Mouse (Mus musculus) embryonic facial prominence, embryonic 13.5 days (tissue): ENCODE data around the gene Pak6. TPM values are rescaled to one million over a fixed set of nuclear protein-coding genes. Genes with fewer than 3 reads are reported as not detected.
A peak's percentile ranks its signal among the peaks of the same experiment; 100 is the strongest.

Source experiments
- ATAC-seq: fragments of 200-750 bp; cut with Nextera tagmentation; 2 replicates; pipeline ENCODE4 v1.8.0; 2017; ENCODE audit warnings: low read depth; ENCODE audit not compliant: insufficient number of reproducible peaks, insufficient read depth, low FRiP score, low TSS enrichment
- H3K27ac ChIP-seq: fragments of 300-500 bp; sonication (generic); 2 replicates; pipeline ENCODE4 v1.5.1; 2015; ENCODE audit warnings: moderate library complexity, mild to moderate bottlenecking, inconsistent platforms
- H3K27me3 ChIP-seq: fragments of 300-500 bp; sonication (generic); 2 replicates; pipeline ENCODE4 v1.6.1; 2015; ENCODE audit warnings: mild to moderate bottlenecking, inconsistent platforms
- H3K36me3 ChIP-seq: fragments of 300-500 bp; sonication (generic); 2 replicates; pipeline ENCODE4 v1.6.1; 2015; ENCODE audit warnings: mild to moderate bottlenecking, inconsistent platforms
- H3K4me1 ChIP-seq: fragments of 300-500 bp; sonication (generic); 2 replicates; pipeline ENCODE4 v1.6.1; 2015; ENCODE audit warnings: inconsistent platforms
- H3K4me2 ChIP-seq: fragments of 300-500 bp; sonication (generic); 2 replicates; pipeline ENCODE4 v1.6.1; 2015; ENCODE audit warnings: moderate library complexity, mild to moderate bottlenecking, inconsistent platforms
- H3K4me3 ChIP-seq: fragments of 300-500 bp; sonication (generic); 2 replicates; pipeline ENCODE4 v1.5.1; 2015; ENCODE audit warnings: mild to moderate bottlenecking, inconsistent platforms
- H3K9ac ChIP-seq: fragments of 300-500 bp; sonication (generic); 2 replicates; pipeline ENCODE4 v1.6.1; 2015; ENCODE audit warnings: mild to moderate bottlenecking, inconsistent platforms
- H3K9me3 ChIP-seq: fragments of 300-500 bp; sonication (generic); 2 replicates; pipeline ENCODE4 v1.6.1; 2016; ENCODE audit warnings: inconsistent platforms
- WGBS: fragments of 180-500 bp; shearing (Covaris S2); methylation state at CpG from one replicate; pipeline ENCODE4 v1.1.7; 2015; ENCODE audit warnings: mixed read lengths; 5-methylcytosine and 5-hydroxymethylcytosine counted together
- polyA plus RNA-seq: library from polyadenylated mRNA; unstranded; fragments of >200 nt; fragmentation: Nextera tagmentation; extraction: Ambion mirVana; gene quantifications from 2 replicates; pipeline ENCODE4 v1.2.1, GENCODE M21; 2015

Pak6 gene
- polyA plus RNA-seq, 1 experiment from 2014 or later: 2.2 TPM

DNA sequence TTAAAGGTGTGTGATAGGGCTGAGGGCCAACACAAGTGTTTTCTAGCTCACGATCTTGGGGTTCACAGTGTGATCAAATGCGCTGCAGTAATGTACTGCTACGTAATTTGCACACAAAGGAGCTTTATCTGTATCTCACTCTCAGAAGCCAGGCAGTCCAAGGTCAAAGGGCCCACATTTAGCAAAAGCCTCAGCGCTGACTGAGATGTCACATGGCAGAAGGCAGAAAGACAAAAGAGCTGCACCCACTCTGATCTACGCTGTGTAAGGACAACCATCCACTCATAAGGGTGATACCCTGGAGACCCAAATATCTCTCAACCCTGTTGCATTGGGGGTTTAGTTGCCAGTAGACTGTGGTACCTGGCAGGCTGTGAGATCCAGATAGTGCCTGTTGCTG lies 4.1 kb downstream of the Pak6 start:
- peaks cover 31% of the 10 kb centered on the region for H3K27me3 ChIP-seq
- no peak overlapping the region for H3K9ac ChIP-seq
- WGBS: 73% methylated on average over 5 of the region's 5 CpGs
- no peak overlapping the region for H3K4me2 ChIP-seq
- H3K4me1 ChIP-seq: peaks cover 33% of the 10 kb centered on the region
- H3K36me3 ChIP-seq: no peaks in the 10 kb centered on the region
- no peak overlapping the region for H3K27ac ChIP-seq
- ATAC-seq: no peak
- H3K9me3 ChIP-seq: no peaks in the 10 kb centered on the region
- H3K4me3 ChIP-seq: no peak overlapping the region

DNA sequence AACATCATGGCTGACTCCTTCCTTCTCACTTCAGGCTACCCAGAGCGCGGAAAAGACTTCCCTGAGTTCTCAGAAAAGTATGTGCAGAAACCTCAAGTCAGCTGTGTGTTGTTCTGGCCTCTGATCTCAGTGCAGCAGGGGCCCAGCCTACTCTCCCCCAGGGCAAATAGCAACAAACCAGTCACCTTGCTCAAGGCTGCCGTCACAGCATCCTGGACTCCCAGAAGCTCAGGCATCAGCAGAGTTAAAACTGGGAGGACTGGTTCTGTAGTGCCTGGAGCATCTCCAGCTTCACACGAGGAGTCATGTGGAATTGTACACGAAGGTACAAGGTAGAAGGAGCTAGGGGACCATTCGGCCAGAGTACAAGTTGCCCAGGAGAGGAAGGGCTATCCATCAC lies 6.1 kb downstream of the Pak6 start:
- Histone ChIP-seq H3K4me2 (no peak overlapping the region), H3K9me3 (no peaks in the 10 kb centered on the region), H3K27ac (no peak overlapping the region), H3K27me3 (peaks cover 31% of the 10 kb centered on the region), H3K4me3 (no peak overlapping the region), H3K36me3 (no peaks in the 10 kb centered on the region), H3K4me1 (peaks cover 16% of the 10 kb centered on the region; the same call in 1 of the 2 replicates), H3K9ac (no peak overlapping the region)
- 33% methylated on average over 6 of the region's 6 CpGs for WGBS
- no peak for ATAC-seq

DNA sequence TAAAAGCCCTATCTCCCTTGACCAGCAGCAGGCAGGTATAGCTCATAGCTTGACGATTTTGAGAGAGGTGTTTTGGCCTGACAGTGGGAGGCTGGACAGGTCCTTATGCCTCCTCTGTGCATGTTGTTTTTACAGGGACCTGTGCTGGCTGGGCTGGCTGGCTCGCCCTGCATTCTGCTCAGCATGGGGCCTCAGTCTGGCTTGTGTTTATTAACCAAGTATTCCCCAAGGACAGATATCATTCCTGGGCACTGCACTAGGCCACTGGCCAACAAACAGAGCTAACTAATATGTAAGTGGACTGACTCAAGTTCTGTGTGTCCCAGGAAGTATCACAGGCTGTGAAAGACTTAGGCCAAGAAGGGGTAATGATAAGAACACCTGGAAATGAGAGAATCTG lies 6.7 kb downstream of the Pak6 start:
- Histone ChIP-seq H3K4me1 (peaks cover 20% of the 10 kb centered on the region; the same call in 1 of the 2 replicates), H3K27ac (no peak overlapping the region), H3K4me3 (no peak overlapping the region), H3K9ac (no peak overlapping the region), H3K27me3 (peaks cover 33% of the 10 kb centered on the region), H3K4me2 (no peak overlapping the region), H3K36me3 (no peaks in the 10 kb centered on the region), H3K9me3 (no peaks in the 10 kb centered on the region)
- ATAC-seq: no peak
- 34% methylated on average over 2 of the region's 2 CpGs for WGBS

DNA sequence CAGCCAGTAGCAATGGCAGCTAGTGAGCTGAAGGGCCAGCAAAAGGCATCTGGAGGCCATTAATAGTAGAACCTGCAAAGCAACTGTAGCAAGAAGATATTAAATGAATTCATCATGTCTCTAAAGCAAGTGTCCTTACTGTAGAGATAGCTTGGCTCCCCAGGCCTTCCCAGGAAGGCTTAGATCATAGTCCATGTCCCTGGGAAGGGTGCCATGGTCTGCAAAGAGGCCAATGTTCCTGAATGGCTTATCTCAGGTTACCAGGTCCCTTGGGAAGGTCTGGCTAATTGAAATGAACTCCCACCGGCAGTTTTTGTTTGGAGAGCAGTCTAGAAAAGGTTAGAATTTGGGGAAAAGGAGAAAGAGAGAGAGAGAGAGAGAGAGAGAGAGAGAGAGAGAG lies 8.6 kb downstream of the Pak6 start:
- WGBS: 39% methylated on average over 1 of the region's 1 CpGs
- H3K4me3 ChIP-seq: no peak overlapping the region
- no peak overlapping the region for H3K4me2 ChIP-seq
- H3K27me3 ChIP-seq: peaks cover 47% of the 10 kb centered on the region
- no peaks in the 10 kb centered on the region for H3K36me3 ChIP-seq
- H3K9me3 ChIP-seq: no peaks in the 10 kb centered on the region
- no peak overlapping the region for H3K27ac ChIP-seq
- H3K9ac ChIP-seq: no peak overlapping the region
- ATAC-seq: no peak
- H3K4me1 ChIP-seq: peaks cover 19% of the 10 kb centered on the region

DNA sequence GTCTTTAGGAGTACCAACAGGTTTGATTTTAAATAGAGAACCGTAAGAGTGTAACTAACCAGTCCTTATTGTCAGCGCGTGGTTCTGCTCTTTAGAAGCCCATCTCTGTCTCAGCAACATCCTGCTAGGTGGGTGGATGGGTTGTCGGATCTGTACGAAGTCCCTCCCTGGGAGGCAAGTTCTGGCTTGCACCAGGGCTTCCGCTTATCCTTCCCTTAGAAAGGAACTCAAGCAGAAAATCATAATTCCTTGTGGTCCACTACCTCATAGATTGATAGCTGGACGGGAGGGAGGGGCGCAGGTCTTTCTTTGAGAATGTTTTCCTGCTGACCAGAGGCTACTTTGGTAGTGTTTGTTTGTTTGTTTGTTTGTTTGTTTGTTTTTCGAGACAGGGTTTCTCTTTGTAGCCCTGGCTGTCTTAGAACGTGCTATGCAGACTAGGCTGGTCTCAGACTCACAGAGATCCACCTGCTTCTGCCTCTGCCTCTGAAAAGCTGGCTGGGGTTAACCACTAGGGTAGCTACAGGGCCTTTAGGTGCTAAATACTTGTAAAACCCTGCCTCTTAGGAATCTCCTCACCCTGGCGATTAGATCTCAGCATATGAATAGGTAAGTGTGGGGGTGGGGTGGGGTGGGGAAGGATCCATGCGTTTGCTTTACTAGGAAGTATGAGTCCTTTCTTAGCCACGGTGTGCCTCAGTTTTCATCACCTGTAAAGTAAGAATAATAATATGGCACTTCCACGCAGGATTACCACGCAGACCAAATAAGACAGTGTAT lies 10.8 kb downstream of the Pak6 start:
- H3K4me1 ChIP-seq: peaks cover 29% of the 10 kb centered on the region
- H3K27ac ChIP-seq: no peak overlapping the region
- H3K4me3 ChIP-seq: no peak overlapping the region
- WGBS: 27% methylated on average over 15 of the region's 15 CpGs
- ATAC-seq: no peak
- no peaks in the 10 kb centered on the region for H3K36me3 ChIP-seq
- H3K4me2 ChIP-seq: no peak overlapping the region
- peaks cover 68% of the 10 kb centered on the region for H3K27me3 ChIP-seq
- no peak overlapping the region for H3K9ac ChIP-seq
- H3K9me3 ChIP-seq: no peaks in the 10 kb centered on the region

DNA sequence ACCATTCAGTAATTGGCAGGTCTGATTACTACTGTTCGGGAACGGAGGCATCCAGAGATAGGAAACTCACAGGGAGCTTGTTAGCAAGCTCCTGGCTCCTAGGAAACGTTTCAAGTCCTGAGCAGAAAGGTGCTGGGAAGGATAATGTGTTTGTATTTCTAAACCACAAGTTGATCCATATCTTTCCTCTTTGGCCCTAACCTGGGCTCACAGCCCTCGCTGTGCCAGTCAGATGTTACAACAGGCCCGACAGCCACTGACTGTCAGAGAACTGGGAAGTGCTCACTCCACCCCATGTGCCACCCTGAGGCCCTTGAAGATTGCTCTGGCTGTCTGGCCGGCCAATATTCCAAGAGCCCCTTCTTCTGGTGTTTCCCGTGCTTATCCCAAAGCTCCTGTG lies 11.4 kb downstream of the Pak6 start:
- 18% methylated on average over 7 of the region's 7 CpGs for WGBS
- Histone ChIP-seq H3K27ac (no peak overlapping the region), H3K4me3 (no peak overlapping the region), H3K36me3 (no peaks in the 10 kb centered on the region), H3K9me3 (no peaks in the 10 kb centered on the region), H3K27me3 (peaks cover 75% of the 10 kb centered on the region), H3K9ac (no peak overlapping the region), H3K4me1 (peaks cover 23% of the 10 kb centered on the region), H3K4me2 (no peak overlapping the region)
- no peak for ATAC-seq

DNA sequence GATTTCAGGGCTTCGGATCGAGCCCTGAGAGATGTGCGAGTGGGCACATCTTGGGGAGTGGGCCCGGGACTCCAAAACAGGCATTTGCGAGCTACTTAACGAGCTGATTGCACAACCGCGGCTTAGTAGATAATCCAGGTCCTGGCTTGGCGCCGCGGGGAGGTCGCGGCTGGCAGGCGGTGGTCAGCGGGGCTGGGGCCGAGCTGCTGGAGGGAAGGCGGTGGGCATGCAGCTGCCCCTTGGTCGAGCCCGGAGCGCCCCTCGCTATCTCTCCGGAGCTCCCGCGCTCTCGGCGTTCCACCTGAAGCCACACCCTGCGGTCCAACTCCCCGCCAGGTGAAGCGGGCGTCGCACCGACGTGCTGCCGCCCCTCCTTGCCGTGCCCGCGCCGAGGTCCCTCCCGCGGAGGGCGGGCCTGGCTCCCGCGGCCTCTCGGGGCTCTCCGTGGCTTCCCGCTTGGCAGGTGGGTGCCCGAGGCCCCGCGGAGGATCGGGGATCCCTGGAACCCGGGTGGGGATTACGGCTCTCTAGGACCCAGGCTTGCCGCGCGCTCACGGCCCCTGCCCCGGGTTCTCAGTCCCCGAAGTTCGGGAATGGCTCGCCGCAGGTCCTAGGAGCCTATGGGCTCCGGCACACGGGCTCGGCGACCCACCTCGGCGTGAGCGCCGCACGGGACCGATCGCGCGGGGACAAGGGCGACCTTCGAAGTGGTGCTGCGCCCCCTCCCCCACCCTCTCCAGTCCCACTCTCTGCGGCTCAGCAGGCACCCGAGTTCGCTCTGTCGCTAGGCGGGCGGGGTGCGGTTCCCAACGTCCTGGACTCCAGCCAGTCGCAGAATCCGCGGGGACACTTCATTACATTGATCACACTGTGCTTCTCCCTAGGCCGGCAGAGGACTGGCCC lies 14.0 kb downstream of the Pak6 start:
- Histone ChIP-seq H3K4me3 (peak overlapping the region; percentile 56), H3K27me3 (peaks cover 80% of the 10 kb centered on the region), H3K4me1 (peaks cover 19% of the 10 kb centered on the region), H3K27ac (no peak overlapping the region), H3K9ac (peak overlapping the region; percentile 66), H3K4me2 (peak overlapping the region; percentile 95), H3K9me3 (no peaks in the 10 kb centered on the region), H3K36me3 (no peaks in the 10 kb centered on the region)
- WGBS: under 1% methylated on average over 89 of the region's 89 CpGs
- 0 out of 2 replicates have a peak, but pooled peaks have one; percentile 17 for ATAC-seq

DNA sequence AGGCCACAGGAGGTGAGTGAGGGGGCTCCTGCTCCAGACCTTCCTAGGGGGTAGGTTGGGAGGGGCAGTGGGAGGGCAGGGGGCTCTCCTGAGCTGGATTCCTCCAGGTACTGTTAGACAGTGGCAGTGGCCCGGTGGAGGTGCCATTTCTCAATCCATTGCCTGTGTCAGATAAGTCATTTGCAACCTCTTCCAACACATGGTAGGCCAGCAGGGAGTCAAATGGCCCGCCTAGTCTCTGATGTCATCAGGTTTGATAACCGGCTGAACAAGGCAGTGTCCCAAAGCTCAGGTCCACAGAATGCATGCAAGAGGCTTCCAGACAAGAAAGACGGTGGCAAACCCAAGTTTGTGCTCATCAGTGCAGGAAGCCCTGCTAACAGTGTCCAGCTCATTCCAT lies 14.7 kb downstream of the Pak6 start:
- 15% methylated on average over 4 of the region's 4 CpGs for WGBS
- no peaks in the 10 kb centered on the region for H3K9me3 ChIP-seq
- H3K4me2 ChIP-seq: peak overlapping the region; percentile 95
- ATAC-seq: no peak
- peaks cover 73% of the 10 kb centered on the region for H3K27me3 ChIP-seq
- H3K9ac ChIP-seq: peak overlapping the region; percentile 66; the same call in 1 of the 2 replicates
- peak overlapping the region; percentile 56 for H3K4me3 ChIP-seq
- peaks cover 23% of the 10 kb centered on the region for H3K4me1 ChIP-seq
- H3K27ac ChIP-seq: no peak overlapping the region
- no peaks in the 10 kb centered on the region for H3K36me3 ChIP-seq

DNA sequence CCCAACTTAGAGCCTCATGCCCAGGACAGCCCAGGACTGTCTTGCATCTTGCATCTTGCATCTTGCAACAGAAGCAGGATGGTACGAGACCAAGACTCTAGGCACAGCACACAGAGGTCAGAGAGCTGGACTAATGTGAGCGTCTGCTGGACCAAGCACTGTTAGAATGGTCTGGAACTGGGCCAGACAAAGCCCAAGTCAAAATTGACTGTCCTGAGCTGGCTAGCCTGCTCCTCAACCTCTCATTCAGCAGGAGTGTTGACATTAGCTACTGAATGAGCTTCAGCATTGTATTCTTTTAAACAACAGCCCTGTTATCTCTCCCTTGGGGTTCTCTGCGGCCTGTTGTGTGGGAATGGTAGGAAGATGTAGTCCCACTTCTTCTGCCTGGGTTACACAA lies 16.5 kb downstream of the Pak6 start:
- H3K4me2 ChIP-seq: no peak overlapping the region
- 86% methylated on average over 3 of the region's 3 CpGs for WGBS
- no peak overlapping the region for H3K9ac ChIP-seq
- H3K36me3 ChIP-seq: no peaks in the 10 kb centered on the region
- ATAC-seq: no peak
- H3K4me3 ChIP-seq: no peak overlapping the region
- no peak overlapping the region for H3K27ac ChIP-seq
- H3K4me1 ChIP-seq: peaks cover 18% of the 10 kb centered on the region
- H3K27me3 ChIP-seq: peaks cover 56% of the 10 kb centered on the region
- no peaks in the 10 kb centered on the region for H3K9me3 ChIP-seq

DNA sequence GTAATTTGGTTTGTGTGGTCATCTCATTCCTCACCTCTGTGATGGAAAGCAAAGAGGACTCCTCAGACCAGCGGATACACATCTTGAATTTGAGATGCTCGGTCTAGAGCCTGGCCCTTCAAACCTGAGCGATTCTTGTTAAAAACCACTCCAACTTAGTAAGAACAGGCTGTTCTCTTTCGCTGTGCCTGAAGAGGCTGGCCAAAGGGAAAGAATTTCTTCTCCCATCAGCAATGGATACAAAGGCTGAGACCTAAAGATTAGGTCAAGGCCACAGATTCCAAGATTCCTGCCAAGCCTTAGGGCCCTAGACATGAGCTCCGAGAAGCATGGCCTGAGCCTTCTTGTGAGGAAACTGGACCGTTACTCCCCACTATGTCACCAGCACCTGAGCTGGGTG lies 17.8 kb downstream of the Pak6 start:
- no peaks in the 10 kb centered on the region for H3K36me3 ChIP-seq
- H3K4me3 ChIP-seq: no peak overlapping the region
- no peak for ATAC-seq
- H3K4me1 ChIP-seq: peaks cover 17% of the 10 kb centered on the region
- no peaks in the 10 kb centered on the region for H3K9me3 ChIP-seq
- peaks cover 43% of the 10 kb centered on the region for H3K27me3 ChIP-seq
- WGBS: 89% methylated on average over 6 of the region's 6 CpGs
- H3K27ac ChIP-seq: no peak overlapping the region
- no peak overlapping the region for H3K9ac ChIP-seq
- H3K4me2 ChIP-seq: no peak overlapping the region

DNA sequence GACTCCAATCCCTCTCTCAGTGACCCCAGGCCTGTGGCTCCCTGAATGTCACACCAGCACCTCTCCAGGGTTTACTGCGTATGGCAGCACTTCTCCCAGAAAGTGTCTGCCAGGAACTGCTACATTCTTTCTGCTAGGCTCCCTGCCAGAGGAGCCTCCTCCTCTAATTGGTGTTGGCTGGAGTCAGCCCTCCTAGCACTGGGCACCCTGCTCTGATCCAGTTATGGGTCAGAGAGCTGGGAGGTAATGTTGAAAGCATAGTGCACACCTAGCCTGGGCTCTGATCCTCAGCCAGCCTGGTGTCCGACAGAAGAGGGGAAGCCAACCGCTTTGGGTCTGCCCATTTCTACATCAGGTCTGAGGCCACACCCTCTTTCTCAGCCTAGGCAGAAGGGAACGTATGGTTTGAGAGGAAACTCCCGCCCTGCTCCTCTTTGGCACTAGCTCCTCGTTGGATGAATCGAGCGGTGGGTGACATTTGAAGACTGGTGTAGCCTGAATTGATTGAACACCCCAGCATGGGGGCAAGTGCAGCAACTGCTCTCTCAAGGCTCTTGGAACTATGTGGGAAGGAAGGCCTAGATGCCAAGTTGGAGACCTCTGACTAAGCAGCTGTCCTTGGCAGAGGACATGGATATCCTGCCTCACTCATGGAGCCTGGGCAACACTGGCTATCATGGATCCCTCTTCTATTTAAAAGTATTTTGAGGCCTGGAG lies 19.6 kb downstream of the Pak6 start:
- no peaks in the 10 kb centered on the region for H3K9me3 ChIP-seq
- no peak overlapping the region for H3K4me2 ChIP-seq
- H3K27me3 ChIP-seq: peaks cover 25% of the 10 kb centered on the region
- 56% methylated on average over 8 of the region's 8 CpGs for WGBS
- H3K4me3 ChIP-seq: no peak overlapping the region
- H3K27ac ChIP-seq: no peak overlapping the region
- no peaks in the 10 kb centered on the region for H3K36me3 ChIP-seq
- H3K4me1 ChIP-seq: peaks cover 5% of the 10 kb centered on the region
- 0 out of 2 replicates have a peak, but pooled peaks have one; percentile 26 for ATAC-seq
- no peak overlapping the region for H3K9ac ChIP-seq
